Mouse (Mus musculus) ovary, postnatal 14 days (tissue): Measurements from ENCODE around the gene Supt6.
A peak's percentile ranks its signal among the peaks of the same experiment; 100 is the strongest.
"Not testable (repeated sequence)": the region's sequence is repeated elsewhere in the genome, so short reads cannot be mapped to it uniquely, and the experiment has no call there.

Experiments used
- DNase-seq: peaks from one replicate; pipeline ENCODE4 v3.0.0; 2022; ENCODE audit warnings: low spot score

Supt6 gene

GRCm38 (mm10) chr11:78215709-78216317 lies 30.0 kb downstream of the Supt6 start:
- DNase-seq: no peak

- no peak for DNase-seq
Measured at GRCm38 (mm10) chr11:78213086-78213817, 32.5 kb downstream of the Supt6 start.

DNA sequence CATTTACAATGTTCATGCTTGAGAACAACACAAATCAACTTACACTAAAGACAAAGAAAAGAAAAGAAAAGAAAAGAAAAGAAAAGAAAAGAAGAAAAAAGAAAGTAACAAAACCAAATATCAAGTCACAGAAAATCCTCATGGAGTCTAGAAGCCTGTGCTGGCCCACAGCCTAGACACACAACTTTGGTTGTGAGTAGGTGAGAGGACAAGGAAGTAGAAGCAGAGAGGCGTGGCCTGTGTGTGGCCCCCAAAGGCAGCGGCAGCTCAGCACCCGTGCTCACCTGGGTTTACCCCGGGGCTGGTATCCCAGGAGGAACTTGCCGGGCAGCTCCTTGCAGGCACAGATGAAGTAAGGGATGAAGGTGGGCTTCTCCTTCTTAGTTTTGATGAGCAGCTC lies 34.3 kb downstream of the Supt6 start:
- DNase-seq: no peak

GRCm38 (mm10) chr11:78210615-78211014 lies 35.2 kb downstream of the Supt6 start:
- no peak for DNase-seq

DNA sequence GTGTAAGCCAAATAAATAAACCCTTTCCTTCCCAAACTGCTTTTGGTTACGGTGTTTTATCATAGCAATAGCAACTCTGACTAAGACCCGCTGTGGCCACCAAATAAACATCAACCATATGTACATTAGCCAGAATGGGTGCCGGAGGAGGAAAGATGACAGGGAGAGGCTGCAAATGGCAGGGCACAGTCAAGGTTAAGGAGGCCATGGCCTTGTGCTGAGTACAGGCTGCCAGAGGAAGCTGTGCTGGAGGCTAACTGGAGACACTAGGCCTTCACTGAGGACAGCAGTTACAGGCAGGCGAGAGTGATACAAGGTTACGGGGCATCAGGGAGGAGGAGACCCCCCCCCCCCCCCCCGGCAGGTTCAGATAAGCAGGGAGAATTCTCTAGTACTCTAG lies 35.9 kb downstream of the Supt6 start:
- no peak for DNase-seq

DNA sequence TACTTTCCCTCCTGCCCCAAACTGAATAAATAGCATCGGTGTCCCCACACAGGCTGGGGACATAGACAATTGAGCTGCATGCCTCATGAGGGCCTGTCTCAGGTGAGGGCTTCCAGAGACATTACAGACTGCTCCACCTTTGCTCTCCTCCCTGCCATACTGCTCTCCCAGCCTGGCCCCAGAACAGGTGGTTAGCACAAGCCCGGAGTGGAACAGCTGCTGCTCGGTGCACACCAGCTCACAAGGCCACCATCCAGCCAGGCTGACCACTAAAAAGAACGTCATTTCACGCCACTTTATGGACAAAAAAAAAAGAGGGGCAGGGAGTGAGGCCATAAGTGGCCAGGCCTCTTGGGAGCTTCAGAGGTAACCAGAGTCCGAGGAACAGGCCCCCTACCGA lies 38.6 kb downstream of the Supt6 start:
- no peak for DNase-seq

DNA sequence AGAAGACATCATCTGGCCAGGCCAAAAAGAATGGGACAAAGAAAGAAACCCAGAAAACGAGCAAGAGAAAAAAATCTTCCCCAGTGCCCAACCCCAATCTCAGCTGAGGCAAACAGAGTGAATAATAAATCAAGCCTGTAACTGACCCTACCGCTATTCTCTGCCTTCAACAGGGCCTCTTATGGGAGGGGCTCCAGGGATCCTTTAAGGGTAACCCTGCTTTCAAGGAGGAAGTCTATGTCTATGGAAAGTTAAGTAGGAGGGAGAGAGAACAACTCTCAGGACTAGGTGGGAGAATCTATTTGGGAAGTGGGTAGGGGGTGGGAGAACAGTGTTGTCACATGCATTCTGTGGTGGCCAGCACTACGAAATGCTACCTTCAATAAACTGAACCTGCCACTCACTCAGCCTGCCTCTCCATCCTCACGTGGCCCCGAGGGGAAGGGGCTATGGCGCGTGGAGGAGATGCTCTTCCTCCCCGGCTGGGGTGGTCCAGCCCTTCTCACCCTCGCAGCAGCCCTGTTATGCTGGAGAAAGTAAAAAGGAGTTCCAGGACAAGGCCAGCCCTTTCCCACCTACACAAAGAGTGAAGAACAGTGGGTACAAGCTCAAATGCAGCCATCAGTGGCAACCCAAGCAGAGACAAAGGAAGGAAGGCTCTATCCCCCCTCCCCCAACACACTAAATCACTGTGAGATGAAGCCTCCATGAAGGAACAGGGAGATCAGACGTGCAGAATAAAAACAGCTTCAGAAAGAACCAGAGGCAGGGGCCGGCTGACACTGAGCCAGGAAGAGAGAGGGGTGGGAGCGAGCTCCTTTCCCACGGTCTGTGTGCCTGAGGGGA lies 40.2 kb downstream of the Supt6 start:
- no peak for DNase-seq

DNA sequence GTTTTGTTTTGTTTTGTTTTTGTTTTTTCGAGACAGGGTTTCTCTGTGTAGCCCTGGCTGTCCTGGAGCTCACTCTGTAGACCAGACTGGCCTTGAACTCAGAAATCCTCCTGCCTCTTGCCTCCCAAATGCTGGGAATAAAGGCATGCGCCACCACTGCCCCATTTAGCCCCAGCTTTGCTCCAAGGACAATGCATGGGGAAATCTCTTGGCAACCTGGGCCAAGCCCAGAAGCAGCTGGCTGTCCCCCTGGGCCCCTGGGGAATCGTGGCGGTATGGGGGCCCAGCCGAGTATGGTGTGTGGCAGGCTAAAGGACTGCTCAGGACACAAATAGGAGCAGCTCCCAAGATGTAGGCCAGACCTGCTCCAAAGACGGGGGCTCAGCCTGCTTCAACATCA lies 41.5 kb downstream of the Supt6 start:
- DNase-seq: no peak

GRCm38 (mm10) chr11:78202372-78202771 lies 43.4 kb downstream of the Supt6 start:
- DNase-seq: no peak

DNA sequence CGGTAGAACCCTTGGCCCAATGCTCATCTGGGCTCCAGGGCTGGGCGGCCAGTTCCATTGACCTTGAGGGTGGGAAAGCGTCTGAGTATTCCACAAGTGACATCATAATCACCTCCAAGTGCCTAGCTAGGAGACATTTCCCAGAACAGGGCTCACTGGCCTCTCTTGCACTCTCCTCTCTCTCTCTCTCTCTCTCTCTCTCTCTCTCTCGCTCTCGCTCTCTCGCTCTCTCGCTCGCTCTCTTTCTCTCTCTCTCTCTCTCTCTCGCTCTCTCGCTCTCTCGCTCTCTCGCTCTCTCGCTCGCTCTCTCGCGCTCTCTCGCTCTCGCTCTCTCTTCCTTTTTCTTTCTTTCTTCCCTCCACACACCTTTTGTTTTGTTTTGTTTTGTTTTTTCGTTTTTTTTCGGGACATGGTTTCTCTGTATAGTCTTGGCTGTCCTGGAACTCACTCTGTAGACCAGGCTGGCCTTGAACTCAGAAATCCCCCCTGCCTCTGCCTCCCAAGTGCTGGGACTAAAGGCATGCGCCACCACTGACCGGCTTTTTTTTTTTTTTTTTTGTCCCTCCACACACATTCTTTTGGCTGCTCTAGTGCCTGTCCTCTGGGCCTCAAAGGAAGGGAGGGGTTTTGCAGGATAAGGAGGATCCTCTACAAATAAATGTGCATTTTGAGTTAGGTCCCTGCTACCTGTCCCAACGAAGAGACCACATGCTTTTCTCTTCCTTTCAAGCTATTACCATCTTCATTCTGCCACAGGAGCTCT lies 50.5 kb downstream of the Supt6 start:
- no peak for DNase-seq

DNA sequence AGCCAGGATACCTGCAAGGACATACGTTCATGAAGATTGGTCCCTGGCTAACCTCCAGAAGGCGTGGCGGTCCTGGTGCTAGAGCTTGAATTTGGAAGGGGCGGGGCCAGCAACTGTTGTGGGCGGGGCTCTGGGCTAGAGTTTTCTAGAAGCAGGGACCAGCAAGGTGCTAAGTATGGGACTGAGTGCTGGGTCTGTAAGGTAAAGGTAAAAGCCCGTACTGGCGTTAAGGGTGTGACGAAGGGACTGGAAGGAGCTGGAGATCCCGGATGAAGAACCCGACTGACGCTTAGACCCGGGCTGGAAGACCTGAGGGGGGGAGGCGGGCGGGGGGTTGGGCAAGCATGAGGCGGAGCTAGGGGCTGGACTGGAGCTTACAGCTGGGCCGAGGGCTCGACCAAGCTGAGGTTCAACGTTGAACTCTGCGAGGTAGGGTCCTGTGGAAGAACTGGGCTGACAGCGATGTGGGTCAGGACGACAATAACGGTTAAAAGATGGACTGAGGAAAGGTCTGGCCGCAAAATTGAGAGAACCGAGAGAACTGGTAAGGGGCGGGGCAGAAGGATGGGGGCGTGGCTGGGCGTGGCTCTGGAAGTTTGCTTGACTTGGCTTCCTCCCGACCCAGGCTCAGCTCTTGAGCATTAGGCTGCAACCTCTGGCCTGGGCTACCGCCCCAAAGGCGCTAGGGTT lies 51.2 kb downstream of the Supt6 start:
- peak; percentile 76 for DNase-seq

- DNase-seq: no peak
Measured at GRCm38 (mm10) chr11:78193113-78193512, 52.7 kb downstream of the Supt6 start, which contains the start of gene Proca1. TSS of gene Proca1 (plus strand) at chr11:78193392.

- DNase-seq: no peak
Measured at GRCm38 (mm10) chr11:78190041-78190440, 55.7 kb downstream of the Supt6 start.

- peak; percentile 70 for DNase-seq
Measured at GRCm38 (mm10) chr11:78189234-78190040, 56.4 kb downstream of the Supt6 start.

GRCm38 (mm10) chr11:78188331-78189233 lies 57.2 kb downstream of the Supt6 start, which contains the start of gene Rab34:
TSS of gene Rab34 (plus strand) at chr11:78188430.
- DNase-seq: peak; percentile 75

DNA sequence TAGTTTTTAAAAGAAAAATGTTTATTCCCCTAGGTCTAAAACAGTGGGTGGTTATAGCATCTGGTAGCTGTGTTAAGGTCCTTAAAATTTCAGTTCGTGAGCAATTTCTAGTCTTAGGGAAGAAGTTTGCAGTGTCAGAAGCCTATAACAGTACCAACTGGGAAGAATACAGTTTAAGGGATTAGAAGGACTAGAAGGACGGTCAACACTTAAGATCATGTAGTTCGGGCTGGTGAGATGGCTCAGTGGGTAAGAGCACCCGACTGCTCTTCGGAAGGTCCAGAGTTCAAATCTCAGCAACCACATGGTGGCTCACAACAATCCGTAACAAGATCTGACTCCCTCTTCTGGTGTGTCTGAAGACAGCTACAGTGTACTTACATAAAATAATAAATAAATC lies 61.1 kb downstream of the Supt6 start:
- DNase-seq: not testable (repeated sequence)

DNA sequence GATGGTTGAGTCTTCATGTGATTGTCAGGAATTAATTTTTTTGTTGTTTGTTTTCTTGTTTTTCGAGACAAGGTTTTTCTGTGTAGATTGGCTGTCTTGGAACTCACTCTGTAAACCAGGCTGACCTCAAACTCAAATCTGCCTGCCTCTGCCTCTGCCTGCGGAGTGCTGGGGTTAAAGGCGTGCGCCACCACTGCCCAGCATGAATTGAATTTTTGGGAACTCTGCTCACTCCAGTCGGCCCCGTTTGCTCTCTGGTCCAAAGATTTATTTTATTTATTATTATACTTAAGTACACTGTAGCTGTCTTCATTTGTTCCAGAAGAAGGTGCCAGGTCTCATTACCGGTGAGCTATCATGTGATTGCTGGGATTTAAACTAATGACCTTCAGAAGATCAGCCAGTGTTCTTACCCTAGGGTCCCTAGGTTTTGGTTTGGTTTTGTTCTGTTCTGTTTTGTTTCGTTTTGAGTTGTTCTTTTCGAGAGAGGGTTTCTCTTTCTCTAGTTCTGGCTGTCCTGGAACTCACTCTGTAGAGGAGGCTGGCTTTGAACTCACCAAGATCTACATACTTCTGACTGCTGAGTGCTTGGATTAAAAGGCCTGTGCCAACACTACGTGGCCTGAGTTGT lies 61.8 kb downstream of the Supt6 start:
- no peak for DNase-seq

DNA sequence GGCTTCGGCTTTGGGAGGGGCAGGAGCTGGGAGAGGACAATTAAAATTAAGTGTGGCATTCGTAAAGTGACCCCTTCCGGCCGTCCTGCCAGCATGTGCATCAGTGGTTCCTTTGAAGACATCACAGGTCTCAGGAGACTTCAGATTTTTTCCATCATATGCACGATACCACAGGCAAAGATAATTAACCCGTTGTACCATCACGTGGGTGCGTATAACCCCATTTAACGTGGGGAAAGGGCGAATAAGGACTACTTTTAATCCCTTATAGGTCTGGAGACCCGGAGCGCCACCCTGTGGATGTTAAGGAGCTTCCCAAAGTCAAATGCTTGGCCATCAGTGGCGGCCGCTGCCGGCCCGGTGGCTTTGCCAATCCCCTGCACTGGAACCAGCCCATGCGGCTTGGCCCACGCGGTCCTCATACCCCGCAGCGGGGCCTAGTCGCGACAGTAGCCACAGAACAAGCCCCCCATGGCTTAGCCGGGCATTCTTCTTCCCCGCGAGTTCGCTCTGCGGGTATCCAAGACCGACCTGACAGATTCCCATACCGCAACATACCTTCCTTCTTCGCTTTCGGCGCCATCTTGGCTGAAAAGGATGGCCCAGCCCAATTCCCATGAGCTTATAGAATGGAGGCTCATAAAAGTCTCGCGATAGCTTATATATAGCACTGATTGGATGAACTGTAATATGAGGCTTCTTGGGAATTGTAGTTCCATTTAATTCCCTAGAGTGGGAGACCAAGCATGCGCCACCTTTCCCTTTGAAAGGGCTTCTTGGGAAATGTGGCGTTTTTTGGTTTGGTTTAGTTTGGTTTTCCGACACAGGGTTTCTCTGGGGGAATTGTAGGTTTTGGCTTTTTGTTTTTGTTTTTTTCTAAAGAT lies 62.6 kb downstream of the Supt6 start, which contains the start of gene Rpl23a:
Gene Rpl23a, minus strand, starts transcription at position 624 of the 884 bp plus-strand sequence.
- peak; percentile 70 for DNase-seq
